Mouse (Mus musculus): Measurements from ENCODE around the gene Isg20l2.

DNA sequence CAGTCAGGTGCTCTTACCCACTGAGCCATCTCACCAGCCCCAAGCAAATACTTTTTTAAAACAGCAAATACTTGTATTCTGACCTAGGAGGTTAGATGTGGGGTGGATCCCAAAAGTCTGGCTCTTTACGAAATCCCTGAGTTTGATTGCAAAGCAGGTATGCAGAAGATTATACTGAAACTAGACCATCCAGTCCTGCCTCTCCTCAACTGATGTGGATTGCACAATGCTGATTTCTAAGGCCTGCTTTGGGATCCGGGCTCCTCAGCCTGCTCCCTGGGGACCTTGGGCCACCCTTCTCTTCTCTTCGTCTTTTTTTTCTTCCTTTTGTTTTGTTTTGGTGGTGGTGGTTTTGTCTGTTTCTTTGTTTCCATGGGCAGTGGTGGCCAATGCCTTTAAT, 38.6 kb upstream of the Isg20l2 start:
- no peak for TF ChIP-seq EP300 (IDR thresholded peaks at IDR 0.05; ENCODE audit: low read depth)
- TF ChIP-seq CTCF (IDR thresholded peaks at IDR 0.05; ENCODE audit: low read depth): no peak

All from liver, postnatal 0 days (tissue).